Mouse (Mus musculus) E14TG2a.4 (cell line): ENCODE results near the gene Ccl12.

Source experiments
- CTCF ChIP-seq: conservative IDR thresholded peaks from 2 replicates; pipeline ENCODE4 v1.5.1; 2014; ENCODE audit warnings: low read length
- NANOG ChIP-seq: IDR thresholded peaks from 2 replicates; pipeline ENCODE4 v1.6.1; 2014; ENCODE audit warnings: borderline replicate concordance, low read length, mixed read lengths
- POU5F1 ChIP-seq: IDR thresholded peaks from 2 replicates; pipeline ENCODE4 v1.6.1; 2014; ENCODE audit warnings: low read length, borderline replicate concordance

DNA sequence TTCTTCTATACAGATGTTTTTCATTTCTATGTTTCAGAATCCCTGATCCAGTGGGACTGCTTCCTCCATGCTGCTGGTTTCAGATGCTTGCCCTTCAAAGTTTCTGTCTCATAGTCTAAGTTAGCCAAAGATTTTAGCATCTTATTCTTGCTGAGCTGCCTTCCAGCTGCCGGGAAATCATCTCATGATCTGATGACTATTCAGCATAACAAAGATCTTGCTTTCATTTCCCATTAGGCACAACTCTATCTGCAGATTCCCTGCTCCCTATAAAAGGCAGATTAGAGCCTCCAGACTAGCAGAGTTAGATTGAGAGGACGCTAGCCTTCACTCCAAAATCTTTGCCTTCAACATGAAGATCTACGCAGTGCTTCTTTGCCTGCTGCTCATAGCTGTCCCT, 13.2 kb downstream of the Ccl12 start, which contains the start of gene Ccl8:
- TF ChIP-seq CTCF (no peak), POU5F1 (no peak), NANOG (no peak)
